Mouse (Mus musculus): ENCODE measurements around the gene Pter. TPM values are rescaled to one million over a fixed set of nuclear protein-coding genes. Genes with fewer than 3 reads are reported as not detected.

Gene Pter
- total RNA-seq, 4 experiments from 2014 or later, result 7.1 to 19.4 (median 13.3) TPM

- no peak for DNase-seq
Measured at GRCm38 (mm10) chr2:13009261-13009972, 85.6 kb downstream of the Pter start.

- DNase-seq, result no peak
Measured at GRCm38 (mm10) chr2:13010030-13010459, 86.2 kb downstream of the Pter start.

DNA sequence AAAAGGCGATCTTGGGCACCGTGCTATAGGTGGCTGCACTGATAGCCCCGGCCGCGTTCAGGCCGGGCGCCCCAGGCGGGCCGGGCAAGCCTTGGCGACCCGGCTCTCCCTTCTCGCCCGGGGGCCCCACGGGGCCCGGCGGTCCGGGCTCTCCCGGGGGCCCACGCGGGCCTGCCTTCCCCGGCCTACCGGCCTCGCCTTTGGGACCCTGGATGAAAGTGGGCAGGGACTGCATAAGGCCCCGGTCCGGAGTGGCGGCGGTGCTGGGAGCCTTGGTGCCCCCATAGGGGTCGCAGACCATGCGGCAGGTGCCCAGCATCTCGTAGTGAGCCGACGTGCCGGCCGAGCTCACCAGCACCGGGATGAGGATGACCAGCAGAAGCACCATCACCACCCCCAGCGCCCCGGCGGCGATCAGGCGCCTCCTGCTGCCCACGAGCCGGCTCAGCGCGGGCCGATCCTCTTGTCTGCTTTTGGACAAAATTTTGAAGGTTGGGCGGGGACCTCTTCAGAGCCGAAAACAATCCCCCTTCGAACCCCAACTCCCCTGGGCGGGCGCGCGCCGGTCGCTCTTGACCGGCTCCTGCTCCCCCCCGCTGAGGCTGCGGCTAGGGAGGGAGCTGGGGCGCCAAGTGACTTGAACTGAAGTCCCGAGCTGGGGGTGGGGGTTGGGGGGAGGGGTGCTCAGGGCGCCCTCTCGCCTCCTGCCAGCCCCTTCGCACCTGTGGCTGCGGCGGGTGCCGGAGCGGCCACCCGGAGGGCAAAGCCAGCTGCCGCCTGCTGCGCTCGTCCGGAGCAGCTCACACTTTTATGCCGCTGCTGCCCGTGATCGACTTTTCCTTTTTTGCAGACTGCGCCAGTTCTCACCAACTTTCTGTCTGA lies 86.9 kb downstream of the Pter start:
- no peak for DNase-seq

DNA sequence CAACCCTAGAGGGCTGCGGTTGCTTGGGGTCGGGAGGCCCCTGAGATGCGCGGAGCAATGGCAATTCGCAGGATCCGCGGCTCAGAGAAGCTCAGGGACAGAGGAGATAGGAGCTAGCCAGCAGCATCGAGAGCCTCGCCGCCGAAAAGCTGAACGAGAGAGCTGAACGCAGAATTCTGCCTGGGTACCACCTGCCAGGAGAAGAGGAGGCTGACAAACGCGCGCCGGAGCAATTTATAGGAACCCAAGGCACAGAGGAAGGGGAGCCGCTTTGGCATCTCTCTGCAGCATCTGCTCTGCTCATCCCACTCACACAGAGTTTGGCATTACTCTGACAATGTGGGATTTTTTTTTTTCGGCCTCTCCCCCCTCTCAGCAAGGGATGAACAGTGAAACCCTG lies 87.6 kb downstream of the Pter start, which contains the start of gene C1ql3:
TSS of gene C1ql3 (minus strand) at position 335 of the 400 bp plus-strand sequence.
- no peak for DNase-seq

GRCm38 (mm10) chr2:13011973-13012372 lies 88.1 kb downstream of the Pter start:
- no peak for DNase-seq

DNA sequence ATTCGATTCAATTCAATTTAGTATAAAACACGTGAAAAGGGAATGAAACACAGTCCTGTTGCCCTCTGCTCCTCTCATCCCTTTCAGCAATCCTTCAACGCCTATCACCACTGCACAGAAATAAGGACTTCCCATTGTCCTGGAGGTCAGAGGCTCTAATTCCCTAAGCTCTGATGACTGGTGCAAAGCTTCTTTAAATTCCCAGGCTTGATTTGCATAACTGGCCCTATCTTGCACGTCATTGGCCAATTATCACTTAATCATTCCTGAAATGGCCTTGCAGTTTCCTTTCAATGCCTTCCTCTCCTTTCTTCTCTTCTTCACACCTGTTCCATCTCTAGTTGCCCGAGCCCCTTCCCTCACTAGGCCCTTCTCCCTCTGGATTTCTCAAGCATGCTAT lies 94.5 kb downstream of the Pter start:
- DNase-seq, result no peak

GRCm38 (mm10) chr2:13018861-13019260 lies 95.0 kb downstream of the Pter start:
- no peak for DNase-seq

GRCm38 (mm10) chr2:13038772-13039171 lies 114.9 kb downstream of the Pter start:
- no peak for DNase-seq

GRCm38 (mm10) chr2:13039785-13040184 lies 115.9 kb downstream of the Pter start:
- DNase-seq, result no peak

DNA sequence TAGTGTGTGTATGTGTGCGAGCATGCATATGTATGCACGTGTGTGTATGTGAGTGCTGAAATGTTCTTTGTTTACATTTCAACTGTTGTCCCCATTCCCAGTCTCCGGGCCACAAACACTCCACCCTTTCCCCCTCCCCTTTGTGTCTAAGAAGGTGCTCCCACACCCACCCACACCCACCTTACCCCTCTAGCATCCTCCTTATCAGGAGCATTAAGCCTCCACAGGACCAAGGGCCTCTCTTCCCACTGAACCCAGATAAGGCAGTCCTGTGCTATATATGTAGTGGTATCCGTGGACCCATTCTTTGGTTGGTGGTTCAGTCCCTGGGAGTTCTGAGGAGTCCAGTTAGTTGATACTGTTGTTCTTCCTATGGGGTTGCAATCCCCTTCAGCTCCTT lies 120.7 kb downstream of the Pter start:
- DNase-seq, result no peak

DNA sequence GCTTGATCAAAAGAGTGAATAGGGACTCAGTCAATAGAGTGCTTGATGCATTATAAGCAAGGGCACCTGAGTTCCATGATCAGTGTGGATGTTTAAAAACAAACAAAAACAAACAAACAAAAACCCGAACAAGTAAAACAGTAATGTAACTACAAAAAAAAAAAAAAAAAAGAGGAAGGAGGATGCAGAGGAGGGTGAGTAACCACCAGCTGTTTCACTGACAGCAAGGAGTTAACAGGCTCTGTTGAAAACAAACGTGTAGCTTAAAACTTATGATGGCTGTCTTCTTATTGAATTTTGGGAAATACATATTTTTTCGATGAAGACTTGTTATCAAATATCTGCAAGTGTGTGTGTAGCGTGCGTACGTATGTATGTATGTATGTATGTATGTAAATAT lies 124.8 kb downstream of the Pter start:
- DNase-seq, result no peak

Other genes with a start within 250 kb of the Pter start
- under 1 TPM in 2 of 4 experiments, not detected in 2; 0.10 to 0.18 TPM for gene C1ql3, start 87.8 kb downstream of the Pter start, total RNA-seq (2022)